Mouse (Mus musculus): ENCODE results near the gene Wwox.

DNA sequence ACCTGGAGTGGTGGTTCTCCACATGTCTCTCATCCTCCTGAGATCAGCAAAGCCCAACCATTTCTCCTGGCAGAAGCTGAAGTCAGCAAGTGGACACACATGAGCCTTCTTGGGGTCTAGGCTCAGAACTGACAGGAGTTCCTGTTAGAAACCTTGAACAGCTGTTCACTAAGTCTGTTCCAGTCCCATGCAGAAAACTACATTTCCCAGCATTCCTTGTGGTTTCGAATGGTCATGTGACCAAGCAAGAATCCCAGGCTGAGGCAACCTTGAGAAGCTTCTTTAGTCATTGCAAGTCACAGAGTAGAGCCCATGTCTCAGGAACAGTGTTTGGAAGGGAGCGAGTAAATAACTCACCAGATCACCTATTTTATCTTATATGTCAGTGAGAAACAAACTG is 757.4 kb downstream of the Wwox start:
- TF ChIP-seq CTCF (IDR thresholded peaks at IDR 0.05; ENCODE audit: insufficient read depth, low read depth, low read length) (no peak), POLR2A (IDR thresholded peaks at IDR 0.05; ENCODE audit: insufficient read depth, low read depth, low read length) (no peak)
